Mouse (Mus musculus): ENCODE results near the gene Xdh. TPM values are rescaled to one million over a fixed set of nuclear protein-coding genes. Genes with fewer than 3 reads are reported as not detected.

Gene Xdh
- total and polyA plus RNA-seq, 2 experiments from 2014 or later: 0.37 to 0.93 TPM

- Histone ChIP-seq H3K27ac (no peak overlapping the region), H3K4me1 (ENCODE audit: insufficient read depth, low read length) (no peaks in the 10 kb centered on the region), H3K36me3 (ENCODE audit: insufficient read depth, low read length) (no peaks in the 10 kb centered on the region), H3K27me3 (ENCODE audit: insufficient read depth, low read length) (no peaks in the 10 kb centered on the region), H3K4me3 (ENCODE audit: low read length) (no peak overlapping the region), H3K9ac (replicated peaks; ENCODE audit: low read length) (no peak overlapping the region), H3K9me3 (ENCODE audit: low read length) (no peaks in the 10 kb centered on the region), H3K4me2 (ENCODE audit: low read depth, low read length) (no peak overlapping the region)
- DNase-seq (ENCODE audit: low spot score) (no peak), ATAC-seq (no peak)
- no peak for TF ChIP-seq CTCF (IDR thresholded peaks at IDR 0.05; ENCODE audit: low read depth)
These were observed 26.1 kb upstream of the Xdh start for GRCm38 (mm10) chr17:73976066-73976465.

GRCm38 (mm10) chr17:73972648-73973047 is 22.7 kb upstream of the Xdh start:
- Histone ChIP-seq H3K27me3 (ENCODE audit: insufficient read depth, low read length) (no peaks in the 10 kb centered on the region), H3K9me3 (ENCODE audit: low read length) (no peaks in the 10 kb centered on the region), H3K4me3 (ENCODE audit: low read length) (no peak overlapping the region), H3K36me3 (ENCODE audit: insufficient read depth, low read length) (no peaks in the 10 kb centered on the region), H3K4me1 (ENCODE audit: insufficient read depth, low read length) (no peaks in the 10 kb centered on the region), H3K27ac (no peak overlapping the region), H3K9ac (replicated peaks; ENCODE audit: low read length) (no peak overlapping the region), H3K4me2 (ENCODE audit: low read depth, low read length) (no peak overlapping the region)
- 91% methylated on average over 11 of the region's 11 CpGs for WGBS
- TF ChIP-seq CTCF (IDR thresholded peaks at IDR 0.05; ENCODE audit: low read depth): no peak
- ATAC-seq: no peak
- DNase-seq (ENCODE audit: low spot score): no peak

DNA sequence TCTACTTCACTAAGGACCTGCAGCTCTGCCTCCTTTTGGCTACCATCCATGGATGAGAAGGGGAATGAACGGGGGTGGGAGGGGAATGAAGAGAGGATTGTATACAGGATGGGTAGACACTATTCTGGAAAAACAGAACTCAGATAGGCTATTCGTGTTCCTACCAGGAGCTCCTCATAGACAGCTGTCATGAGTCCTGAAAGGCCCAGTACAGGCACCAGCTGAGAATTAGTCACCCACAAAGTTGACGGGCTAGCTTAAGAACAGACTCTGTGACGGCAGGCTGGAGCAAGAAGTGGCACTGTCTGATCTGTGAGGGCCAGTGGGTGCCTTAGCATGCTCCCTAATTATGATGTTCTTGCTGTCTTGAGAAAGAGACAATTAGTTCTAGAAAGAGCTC is 21.3 kb upstream of the Xdh start:
- no peak overlapping the region for H3K4me3 ChIP-seq (ENCODE audit: low read length)
- no peak for TF ChIP-seq CTCF (IDR thresholded peaks at IDR 0.05; ENCODE audit: low read depth)
- DNase-seq (ENCODE audit: low spot score) (no peak), ATAC-seq (no peak)
- no peaks in the 10 kb centered on the region for H3K27me3 ChIP-seq (ENCODE audit: insufficient read depth, low read length)
- no peak overlapping the region for H3K4me2 ChIP-seq (ENCODE audit: low read depth, low read length)
- 57% methylated on average over 4 of the region's 4 CpGs for WGBS
- no peaks in the 10 kb centered on the region for H3K9me3 ChIP-seq (ENCODE audit: low read length)
- H3K36me3 ChIP-seq (ENCODE audit: insufficient read depth, low read length): no peaks in the 10 kb centered on the region
- H3K27ac ChIP-seq: no peak overlapping the region
- H3K9ac ChIP-seq (replicated peaks; ENCODE audit: low read length): no peak overlapping the region
- H3K4me1 ChIP-seq (ENCODE audit: insufficient read depth, low read length): no peaks in the 10 kb centered on the region

GRCm38 (mm10) chr17:73970361-73971027 is 20.5 kb upstream of the Xdh start:
- TF ChIP-seq CTCF (IDR thresholded peaks at IDR 0.05; ENCODE audit: low read depth): no peak
- Histone ChIP-seq H3K4me1 (ENCODE audit: insufficient read depth, low read length) (no peaks in the 10 kb centered on the region), H3K36me3 (ENCODE audit: insufficient read depth, low read length) (no peaks in the 10 kb centered on the region), H3K9ac (replicated peaks; ENCODE audit: low read length) (no peak overlapping the region), H3K4me3 (ENCODE audit: low read length) (no peak overlapping the region), H3K27me3 (ENCODE audit: insufficient read depth, low read length) (no peaks in the 10 kb centered on the region), H3K4me2 (ENCODE audit: low read depth, low read length) (no peak overlapping the region), H3K9me3 (ENCODE audit: low read length) (no peaks in the 10 kb centered on the region), H3K27ac (no peak overlapping the region)
- ATAC-seq (no peak), DNase-seq (ENCODE audit: low spot score) (peak; percentile 18)
- 65% methylated on average over 3 of the region's 3 CpGs for WGBS

DNA sequence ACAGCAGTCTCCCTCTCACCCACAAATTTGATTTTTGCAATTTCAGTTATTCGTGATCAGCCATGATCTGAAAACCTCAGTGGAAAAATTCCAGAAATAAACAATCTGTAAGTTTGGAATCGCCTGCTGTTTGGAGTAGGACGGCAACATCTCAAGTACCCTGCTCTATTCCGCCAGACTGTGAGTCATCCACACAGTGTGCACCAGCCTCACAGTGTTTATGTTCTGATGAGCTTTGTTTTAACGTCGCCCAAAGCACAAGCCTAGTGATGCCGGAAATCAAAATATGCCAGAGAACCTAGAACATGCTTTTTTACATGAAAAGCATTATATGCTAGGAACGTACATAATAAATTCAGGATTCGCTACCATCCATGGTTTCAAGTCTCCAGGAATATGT is 14.9 kb upstream of the Xdh start:
- Histone ChIP-seq H3K4me2 (ENCODE audit: low read depth, low read length) (no peak overlapping the region), H3K36me3 (ENCODE audit: insufficient read depth, low read length) (no peaks in the 10 kb centered on the region), H3K4me1 (ENCODE audit: insufficient read depth, low read length) (no peaks in the 10 kb centered on the region), H3K4me3 (ENCODE audit: low read length) (no peak overlapping the region), H3K27me3 (ENCODE audit: insufficient read depth, low read length) (no peaks in the 10 kb centered on the region), H3K9ac (replicated peaks; ENCODE audit: low read length) (no peak overlapping the region), H3K9me3 (ENCODE audit: low read length) (no peaks in the 10 kb centered on the region), H3K27ac (no peak overlapping the region)
- whole genome bisulfite sequencing: 86% methylated on average over 9 of the region's 9 CpGs
- ATAC-seq (no peak), DNase-seq (ENCODE audit: low spot score) (no peak)
- TF ChIP-seq CTCF (IDR thresholded peaks at IDR 0.05; ENCODE audit: low read depth): no peak

DNA sequence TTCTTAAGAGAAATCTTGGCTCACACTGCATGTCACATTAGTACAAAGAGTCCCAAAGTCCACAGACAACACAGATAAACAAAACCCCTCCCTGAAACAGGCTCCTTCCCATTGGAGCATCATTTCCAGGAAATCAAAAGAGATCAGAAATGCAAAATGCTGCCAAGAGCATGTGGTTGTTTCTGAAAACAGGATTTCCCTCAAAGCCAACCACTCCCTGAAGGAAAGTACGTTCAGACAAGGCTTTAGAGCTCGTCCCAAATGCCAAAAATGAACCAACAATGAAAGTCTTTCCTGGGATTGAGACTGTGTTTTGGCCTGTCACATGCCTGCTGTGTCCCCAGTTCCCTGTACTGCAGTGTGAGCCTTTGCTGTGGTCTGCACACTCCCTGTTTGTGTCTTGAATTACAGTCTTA is 12.6 kb upstream of the Xdh start:
- Histone ChIP-seq H3K36me3 (ENCODE audit: insufficient read depth, low read length) (no peaks in the 10 kb centered on the region), H3K27me3 (ENCODE audit: insufficient read depth, low read length) (no peaks in the 10 kb centered on the region), H3K4me1 (ENCODE audit: insufficient read depth, low read length) (no peaks in the 10 kb centered on the region), H3K9ac (replicated peaks; ENCODE audit: low read length) (no peak overlapping the region), H3K27ac (no peak overlapping the region), H3K4me2 (ENCODE audit: low read depth, low read length) (no peak overlapping the region), H3K4me3 (ENCODE audit: low read length) (no peak overlapping the region), H3K9me3 (ENCODE audit: low read length) (no peaks in the 10 kb centered on the region)
- ATAC-seq: no peak
- no peak for TF ChIP-seq CTCF (IDR thresholded peaks at IDR 0.05; ENCODE audit: low read depth)
- WGBS: 46% methylated on average over 2 of the region's 2 CpGs
- no peak for DNase-seq (ENCODE audit: low spot score)

- 78% methylated on average over 1 of the region's 1 CpGs for WGBS
- no peaks in the 10 kb centered on the region for H3K4me1 ChIP-seq (ENCODE audit: insufficient read depth, low read length)
- H3K9ac ChIP-seq (replicated peaks; ENCODE audit: low read length): no peak overlapping the region
- H3K4me2 ChIP-seq (ENCODE audit: low read depth, low read length): no peak overlapping the region
- ATAC-seq (no peak), DNase-seq (ENCODE audit: low spot score) (no peak)
- no peaks in the 10 kb centered on the region for H3K27me3 ChIP-seq (ENCODE audit: insufficient read depth, low read length)
- H3K9me3 ChIP-seq (ENCODE audit: low read length): no peaks in the 10 kb centered on the region
- H3K36me3 ChIP-seq (ENCODE audit: insufficient read depth, low read length): no peaks in the 10 kb centered on the region
- TF ChIP-seq CTCF (IDR thresholded peaks at IDR 0.05; ENCODE audit: low read depth): no peak
- H3K27ac ChIP-seq: no peak overlapping the region
- H3K4me3 ChIP-seq (ENCODE audit: low read length): no peak overlapping the region
These were observed 11.9 kb upstream of the Xdh start for GRCm38 (mm10) chr17:73961801-73962403.
